Mouse (Mus musculus) ZHBTc4 (cell line): ENCODE results near the gene Mdm2.
A peak's percentile ranks its signal among the peaks of the same experiment; 100 is the strongest.
"Not testable (repeated sequence)": the region's sequence is repeated elsewhere in the genome, so short reads cannot be mapped to it uniquely, and the experiment has no call there.

Experiments used
- DNase-seq: peaks from one replicate; pipeline ENCODE4 v3.0.0-alpha.2; 2011; ENCODE audit warnings: low read depth, low spot score

Gene Mdm2

DNA sequence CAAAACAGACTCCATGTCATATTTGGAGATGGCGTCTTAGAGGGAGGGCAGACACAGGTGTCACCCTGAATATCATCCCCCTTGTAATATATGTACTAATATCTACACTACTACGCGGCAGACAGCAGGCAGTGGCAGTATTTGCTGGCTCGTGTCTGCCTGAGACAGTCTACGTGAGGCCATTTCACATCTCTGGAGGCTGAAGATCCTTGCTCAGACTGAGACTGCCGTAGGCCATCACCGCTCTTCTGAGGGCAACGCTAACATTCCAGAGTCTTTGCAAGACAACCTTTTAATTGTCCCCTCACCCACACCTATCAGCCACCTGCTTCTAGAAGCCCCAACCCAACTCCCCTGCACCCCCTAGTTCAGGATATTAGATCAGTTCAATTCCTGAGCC lies 2.9 kb upstream of the Mdm2 start:
- DNase-seq: no peak

GRCm38 (mm10) chr10:117712871-117713270 lies 2.3 kb upstream of the Mdm2 start:
- no peak for DNase-seq

DNA sequence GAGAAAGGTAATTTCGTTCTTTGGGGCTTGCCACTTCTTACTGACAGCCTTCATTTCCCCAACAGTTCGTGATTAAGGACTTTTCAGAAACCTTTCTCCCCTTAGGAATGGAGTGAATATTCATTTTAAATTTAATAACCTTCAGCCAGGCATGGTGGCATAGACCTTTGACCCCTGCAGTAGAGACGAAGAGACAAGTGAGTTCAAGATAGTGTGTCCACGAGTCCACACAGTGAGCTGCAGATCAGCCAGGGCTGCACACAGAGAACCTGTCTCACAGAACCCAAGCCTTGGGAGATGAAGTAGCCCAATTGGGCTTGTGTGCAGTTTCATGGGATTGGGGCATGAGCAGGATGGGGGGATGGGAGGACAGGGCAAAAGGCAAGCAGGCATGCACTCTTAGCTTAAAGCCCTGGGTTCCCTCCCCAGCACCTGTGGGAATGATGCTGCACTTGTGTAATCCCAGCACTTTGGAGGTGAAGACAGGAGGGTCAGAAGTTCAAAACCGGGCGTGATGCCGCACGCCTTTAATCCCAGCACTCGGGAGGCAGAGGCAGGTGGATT lies 1.7 kb upstream of the Mdm2 start:
- no peak for DNase-seq

DNA sequence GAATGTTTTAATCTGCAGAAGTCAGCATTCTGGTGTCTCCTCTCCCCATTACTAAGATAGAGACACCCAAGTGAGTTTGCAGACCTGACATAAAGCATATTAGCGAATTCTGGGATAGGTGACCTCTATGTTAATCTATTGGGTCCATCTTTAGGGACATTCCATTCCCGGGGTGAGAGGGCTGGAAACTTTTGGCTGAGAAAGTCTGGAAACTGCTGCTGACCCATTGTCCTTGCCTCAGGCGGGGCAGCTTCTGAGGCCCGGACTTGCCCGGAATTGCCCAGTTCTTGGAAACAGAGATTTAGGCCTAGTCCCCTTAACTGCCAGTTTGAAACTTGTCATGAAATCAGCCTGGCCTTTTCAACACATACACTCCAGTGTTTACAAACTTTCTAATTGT lies 850 bp upstream of the Mdm2 start:
- DNase-seq: no peak

- DNase-seq: peak; percentile 93
Measured at GRCm38 (mm10) chr10:117709930-117710603, 491 bp downstream of the Mdm2 start.

- no peak for DNase-seq
Measured at GRCm38 (mm10) chr10:117709326-117709830, 1.2 kb downstream of the Mdm2 start.

DNA sequence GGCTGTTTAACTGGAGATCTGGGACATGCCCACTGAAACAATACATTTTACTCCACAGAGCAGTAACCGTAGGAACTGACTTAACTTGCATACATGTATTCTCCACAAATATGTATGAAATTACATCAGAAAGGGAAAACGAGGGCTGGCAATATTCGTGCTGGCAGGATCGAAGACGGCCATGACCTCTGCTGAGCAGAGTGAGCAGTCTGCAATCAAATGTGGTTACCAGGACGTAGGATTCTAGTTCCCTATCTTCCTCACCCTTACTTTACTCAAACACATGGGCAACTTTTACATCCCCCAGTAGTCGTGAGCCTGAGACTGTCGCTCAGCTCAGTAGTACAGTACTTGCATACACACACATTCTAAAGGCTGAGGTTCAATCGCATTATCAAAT lies 1.7 kb downstream of the Mdm2 start:
- DNase-seq: no peak

DNA sequence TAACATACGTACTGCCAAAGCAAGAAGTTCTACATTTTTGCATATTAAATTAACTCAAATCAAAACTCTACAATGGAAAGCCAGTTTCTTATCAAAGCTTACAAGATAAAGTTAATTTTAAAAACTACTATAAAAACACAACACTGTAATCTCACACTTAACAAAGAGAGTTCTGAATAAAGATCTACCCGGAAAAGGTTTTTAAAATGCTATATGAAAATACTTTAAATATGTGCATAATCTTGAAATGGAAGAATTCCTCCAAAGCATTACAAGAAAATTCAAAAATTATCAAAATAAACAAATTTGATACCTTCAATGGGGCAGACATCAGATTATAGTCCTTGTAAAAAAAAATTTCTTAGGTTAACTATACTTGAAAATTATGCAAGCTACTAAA lies 2.2 kb downstream of the Mdm2 start:
- DNase-seq: no peak

- DNase-seq: no peak
Measured at GRCm38 (mm10) chr10:117707114-117707838, 3.3 kb downstream of the Mdm2 start.

DNA sequence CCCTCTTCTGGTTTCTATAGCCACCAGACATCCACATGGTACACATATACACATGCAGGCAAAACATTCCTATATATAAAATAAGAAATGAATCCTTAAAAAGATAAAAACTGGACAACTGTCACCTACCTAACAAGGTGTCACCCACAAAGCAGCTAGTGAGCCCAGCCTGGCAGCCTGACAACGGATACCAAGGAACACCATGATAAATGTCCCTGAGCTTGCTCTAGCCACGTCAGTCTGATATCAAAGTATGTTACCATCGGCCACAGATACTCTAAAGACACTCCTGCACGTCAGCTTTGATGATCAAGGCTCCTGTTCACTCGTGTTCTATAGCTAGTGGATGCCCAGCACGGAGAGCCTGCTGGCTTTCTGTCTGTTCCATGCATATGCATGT lies 4.1 kb downstream of the Mdm2 start:
- no peak for DNase-seq

GRCm38 (mm10) chr10:117705806-117706205 lies 4.8 kb downstream of the Mdm2 start:
- DNase-seq: no peak

GRCm38 (mm10) chr10:117704964-117705335 lies 5.6 kb downstream of the Mdm2 start:
- no peak for DNase-seq

DNA sequence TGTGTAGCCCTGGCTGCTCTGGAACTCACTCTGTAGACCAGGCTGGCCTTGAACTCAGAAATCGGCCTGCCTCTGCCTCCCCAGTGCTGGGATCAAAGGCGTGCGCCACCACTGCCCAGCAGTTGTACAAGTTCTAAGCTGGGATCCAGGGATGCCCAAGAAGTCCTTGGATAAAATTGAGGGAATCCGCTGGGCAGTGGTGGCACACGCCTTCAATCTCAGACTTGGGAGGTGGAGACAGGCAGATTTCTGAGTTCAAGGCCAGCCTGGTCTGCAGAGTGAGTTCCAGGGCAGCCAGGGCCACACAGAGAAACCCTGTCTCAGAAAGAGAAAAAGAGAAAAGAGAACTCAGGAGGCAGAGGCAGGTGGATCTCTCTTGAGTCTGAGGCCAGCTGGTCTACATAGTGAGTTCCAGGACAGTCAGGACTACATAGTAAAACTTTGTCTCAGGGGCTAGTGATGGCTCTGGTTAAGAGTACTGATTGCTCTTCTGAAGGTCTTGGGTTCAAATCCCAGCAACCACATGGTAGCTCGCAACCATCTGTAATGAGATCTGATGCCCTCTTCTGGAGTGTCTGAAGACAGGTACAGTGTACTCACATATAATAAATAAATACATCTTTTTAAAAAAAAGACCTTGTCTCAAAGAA lies 6.1 kb downstream of the Mdm2 start:
- DNase-seq: not testable (repeated sequence)

DNA sequence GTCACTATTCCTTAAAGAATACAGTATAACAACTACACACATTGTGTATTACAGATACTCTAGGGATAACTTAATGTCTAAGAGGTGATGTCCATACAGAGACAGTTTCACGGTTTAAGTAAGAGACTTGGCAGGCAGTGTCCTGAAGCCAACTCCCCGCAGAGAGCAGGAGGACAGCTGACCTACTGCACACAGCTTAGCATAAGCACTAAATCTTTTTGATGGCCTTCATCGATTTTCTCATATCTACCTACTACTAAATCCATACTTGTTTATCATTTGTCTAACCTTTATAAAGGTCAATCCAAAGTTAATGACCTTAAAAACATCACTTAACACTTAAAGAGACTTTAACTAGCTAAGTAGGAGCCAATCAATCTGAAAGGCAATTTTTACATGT lies 7.1 kb downstream of the Mdm2 start:
- DNase-seq: no peak

GRCm38 (mm10) chr10:117702024-117702833 lies 8.3 kb downstream of the Mdm2 start:
- no peak for DNase-seq

DNA sequence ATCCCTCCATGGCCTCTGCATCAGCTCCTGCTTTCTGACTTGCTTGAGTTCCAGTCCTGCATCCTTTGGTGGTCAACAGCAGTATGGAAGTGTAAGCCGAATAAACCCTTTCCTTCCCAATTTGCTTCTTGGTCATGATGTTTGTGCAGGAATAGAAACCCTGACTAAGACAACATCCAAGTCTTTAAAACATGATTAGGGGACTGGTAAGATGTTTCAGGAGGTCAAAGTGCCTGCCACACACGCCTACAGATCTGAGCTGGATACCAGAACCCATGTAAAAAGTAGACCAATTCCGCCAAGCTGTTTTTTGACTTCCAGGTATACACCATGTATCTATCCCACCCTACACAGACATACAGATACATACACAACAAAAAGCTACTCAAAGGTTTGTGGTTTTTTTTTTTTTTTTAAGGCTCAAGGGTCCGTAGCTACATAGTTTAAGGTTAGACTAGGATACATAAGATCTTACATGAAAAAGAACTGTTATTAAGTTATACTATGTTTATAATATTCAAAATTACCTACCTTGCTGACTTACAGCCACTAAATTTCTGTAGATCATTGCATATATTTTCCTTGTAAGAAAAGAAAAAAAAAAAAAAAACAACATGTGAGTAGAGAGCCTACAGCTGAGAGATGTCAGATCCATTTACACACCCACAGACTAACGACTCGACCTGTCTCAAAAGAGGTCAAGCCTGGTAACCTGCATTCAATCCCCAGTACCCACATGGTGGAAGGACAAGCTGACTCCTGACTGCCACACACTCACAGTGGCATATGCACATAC lies 9.3 kb downstream of the Mdm2 start:
- DNase-seq: no peak

DNA sequence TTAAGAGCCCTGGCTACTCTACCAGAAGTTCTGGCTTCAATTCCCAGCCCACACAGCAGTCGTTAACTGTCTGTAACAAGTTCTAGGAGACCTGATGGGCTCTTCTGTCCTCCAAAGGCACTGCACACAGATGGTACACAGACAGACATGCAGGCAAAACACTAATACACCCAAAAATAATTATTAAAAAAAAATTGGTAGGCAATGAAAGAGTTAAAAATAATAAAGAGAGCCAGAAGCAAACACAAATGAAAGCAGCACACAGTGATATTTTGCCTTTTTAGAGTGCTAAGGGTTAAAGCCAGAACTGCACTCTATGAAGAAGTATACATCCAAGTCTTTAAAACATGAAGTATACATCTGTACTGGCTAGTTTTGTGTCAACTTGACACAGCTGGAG lies 10.1 kb downstream of the Mdm2 start:
- DNase-seq: no peak

GRCm38 (mm10) chr10:117699914-117700313 lies 10.6 kb downstream of the Mdm2 start:
- no peak for DNase-seq

GRCm38 (mm10) chr10:117698313-117699138 lies 12.0 kb downstream of the Mdm2 start:
- no peak for DNase-seq

DNA sequence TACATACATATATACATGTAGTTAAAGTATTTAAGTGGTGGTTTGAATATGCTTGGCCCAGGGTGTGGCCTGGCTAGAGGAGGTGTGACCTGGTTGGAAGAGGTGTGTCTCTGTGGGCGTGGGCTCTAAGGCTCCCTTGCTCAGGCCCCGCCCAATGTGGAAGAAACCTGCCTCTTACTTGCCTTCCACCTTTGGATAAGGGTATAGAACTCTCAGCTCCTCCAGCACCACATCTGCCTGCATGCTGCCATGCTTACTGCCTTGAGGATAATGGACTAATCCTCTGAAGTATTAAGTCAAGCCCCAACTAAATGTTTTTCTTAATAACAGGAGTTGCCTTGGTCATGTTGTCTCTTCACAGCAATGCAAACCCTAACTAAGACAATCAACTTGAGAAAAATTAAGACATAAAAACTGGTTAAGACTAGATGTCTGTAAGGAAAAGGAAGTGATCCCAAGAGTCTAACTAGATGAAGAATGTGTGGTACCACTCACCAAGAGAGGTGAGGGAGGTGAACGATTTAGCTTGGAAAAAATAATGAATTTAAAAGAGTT lies 12.9 kb downstream of the Mdm2 start:
- peak; percentile 85 for DNase-seq
